Mouse (Mus musculus) embryonic facial prominence, embryonic 11.5 days (tissue): Measurements from ENCODE around the gene L3mbtl2. TPM values are rescaled to one million over a fixed set of nuclear protein-coding genes. Genes with fewer than 3 reads are reported as not detected.

Source experiments
- ATAC-seq: fragments of 200-750 bp; cut with Nextera tagmentation; replicated peaks from 2 replicates; pipeline ENCODE4 v1.8.0; 2017; ENCODE audit warnings: low read depth; ENCODE audit not compliant: insufficient number of reproducible peaks, low FRiP score, low TSS enrichment
- DNase-seq: peaks from one replicate; pipeline ENCODE4 v3.0.0-alpha.2; 2015; ENCODE audit warnings: low spot score
- H3K27ac ChIP-seq: fragments of 300-500 bp; sonication (generic); replicated peaks from 2 replicates; pipeline ENCODE4 v1.5.1; 2014; ENCODE audit warnings: mild to moderate bottlenecking, low read depth, low read length, control low read depth
- H3K27me3 ChIP-seq: fragments of 300-500 bp; sonication (generic); 2 replicates; pipeline ENCODE4 v1.6.1; 2014; ENCODE audit warnings: mild to moderate bottlenecking, low read length, moderate library complexity, mixed read lengths; ENCODE audit not compliant: control insufficient read depth, insufficient read depth
- H3K36me3 ChIP-seq: fragments of 300-500 bp; sonication (generic); replicated peaks from 2 replicates; pipeline ENCODE4 v1.6.1; 2014; ENCODE audit warnings: low read depth, mild to moderate bottlenecking, low read length, moderate library complexity, mixed read lengths; ENCODE audit not compliant: control insufficient read depth, insufficient read depth
- H3K4me1 ChIP-seq: fragments of 300-500 bp; sonication (generic); 2 replicates; pipeline ENCODE4 v1.6.1; 2014; ENCODE audit warnings: low read length, mixed read lengths; ENCODE audit not compliant: control insufficient read depth, insufficient read depth
- H3K4me2 ChIP-seq: fragments of 300-500 bp; sonication (generic); 2 replicates; pipeline ENCODE4 v1.6.1; 2014; ENCODE audit warnings: low read depth, mild to moderate bottlenecking, control low read depth, low read length, moderate library complexity
- H3K4me3 ChIP-seq: fragments of 300-500 bp; sonication (generic); 2 replicates; pipeline ENCODE4 v1.5.1; 2014; ENCODE audit warnings: low read depth, low read length, control low read depth
- H3K9ac ChIP-seq: fragments of 300-500 bp; sonication (generic); replicated peaks from 2 replicates; pipeline ENCODE4 v1.6.1; 2014; ENCODE audit warnings: mild to moderate bottlenecking, control low read depth, low read length
- H3K9me3 ChIP-seq: fragments of 300-500 bp; sonication (generic); replicated peaks from 2 replicates; pipeline ENCODE4 v1.6.1; 2016; ENCODE audit warnings: mild to moderate bottlenecking, low read length, inconsistent platforms, mixed read lengths; ENCODE audit not compliant: control insufficient read depth
- WGBS: fragments of 180-500 bp; shearing (Covaris S2); extraction: QIAGEN DNeasy Blood & Tissue Kit; methylation state at CpG from one replicate; pipeline ENCODE4 v1.1.7; 2014; 5-methylcytosine and 5-hydroxymethylcytosine counted together
- polyA plus RNA-seq: library from polyadenylated mRNA; unstranded; fragments of >200 nt; fragmentation: Nextera tagmentation; extraction: Ambion mirVana; gene quantifications from 2 replicates; pipeline ENCODE4 v1.2.1, GENCODE M21; 2014

The L3mbtl2 gene
- polyA plus RNA-seq, 1 experiment from 2014 or later = 21.3 TPM

DNA sequence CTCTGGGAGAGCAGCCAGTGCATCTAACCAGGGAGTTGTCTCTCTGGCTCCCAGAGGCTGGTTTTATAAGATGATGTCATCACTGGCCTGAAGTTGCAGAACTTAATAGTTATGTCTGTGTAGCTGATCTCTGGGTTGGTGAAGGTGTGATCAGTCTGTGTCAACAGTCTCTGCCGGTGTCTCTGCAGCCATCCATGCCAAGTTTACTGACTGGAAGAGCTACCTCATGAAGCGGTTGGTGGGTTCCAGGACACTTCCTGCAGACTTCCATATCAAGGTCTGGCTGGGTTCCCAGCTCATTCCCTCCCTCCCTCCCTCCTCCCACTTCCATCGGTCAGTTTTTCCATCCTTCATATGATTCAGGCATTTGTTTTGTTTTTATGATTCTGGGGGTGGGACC is 12.9 kb downstream of the L3mbtl2 start:
- no peak overlapping the region for H3K27ac ChIP-seq
- H3K4me3 ChIP-seq = no peak overlapping the region
- ATAC-seq (no peak), DNase-seq (no peak)
- H3K4me2 ChIP-seq = no peak overlapping the region
- H3K27me3 ChIP-seq = no peaks in the 10 kb centered on the region
- H3K9ac ChIP-seq = no peak overlapping the region
- no peaks in the 10 kb centered on the region for H3K4me1 ChIP-seq
- H3K36me3 ChIP-seq = no peaks in the 10 kb centered on the region; the same call in none of the 2 replicates
- whole genome bisulfite sequencing = 91% methylated on average over 3 of the region's 3 CpGs
- no peaks in the 10 kb centered on the region for H3K9me3 ChIP-seq

DNA sequence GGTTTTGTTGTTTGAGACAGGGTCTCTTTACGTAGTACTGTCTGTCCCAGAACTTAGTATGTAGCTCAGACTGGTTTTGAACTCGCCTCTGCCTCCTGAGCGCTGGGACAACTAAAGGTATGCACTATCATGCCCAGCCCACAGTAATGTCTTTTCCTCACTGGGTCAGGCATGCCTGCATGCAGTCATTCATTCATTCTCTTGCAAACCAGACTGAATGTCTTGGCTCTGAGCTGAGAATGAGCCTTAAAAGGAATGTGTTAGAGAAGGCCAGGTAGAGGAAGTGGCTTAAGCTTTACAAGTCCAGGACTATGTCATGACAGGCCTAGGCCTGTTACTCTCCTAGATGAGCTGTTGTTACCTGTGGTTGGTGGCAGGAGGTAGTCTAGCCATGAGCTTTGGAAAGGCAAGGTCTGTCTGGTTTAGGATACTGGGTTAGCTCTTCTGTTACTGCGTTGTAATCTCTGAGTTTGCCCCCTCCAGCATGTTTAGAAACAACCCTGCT is 16.7 kb downstream of the L3mbtl2 start:
- ATAC-seq (no peak), DNase-seq (no peak)
- WGBS = 95% methylated on average over 4 of the region's 4 CpGs
- H3K9ac ChIP-seq = no peak overlapping the region
- H3K36me3 ChIP-seq = peaks cover 4% of the 10 kb centered on the region
- no peaks in the 10 kb centered on the region for H3K27me3 ChIP-seq
- H3K4me1 ChIP-seq = no peaks in the 10 kb centered on the region
- H3K4me2 ChIP-seq = no peak overlapping the region
- H3K4me3 ChIP-seq = no peak overlapping the region
- no peaks in the 10 kb centered on the region for H3K9me3 ChIP-seq
- no peak overlapping the region for H3K27ac ChIP-seq

DNA sequence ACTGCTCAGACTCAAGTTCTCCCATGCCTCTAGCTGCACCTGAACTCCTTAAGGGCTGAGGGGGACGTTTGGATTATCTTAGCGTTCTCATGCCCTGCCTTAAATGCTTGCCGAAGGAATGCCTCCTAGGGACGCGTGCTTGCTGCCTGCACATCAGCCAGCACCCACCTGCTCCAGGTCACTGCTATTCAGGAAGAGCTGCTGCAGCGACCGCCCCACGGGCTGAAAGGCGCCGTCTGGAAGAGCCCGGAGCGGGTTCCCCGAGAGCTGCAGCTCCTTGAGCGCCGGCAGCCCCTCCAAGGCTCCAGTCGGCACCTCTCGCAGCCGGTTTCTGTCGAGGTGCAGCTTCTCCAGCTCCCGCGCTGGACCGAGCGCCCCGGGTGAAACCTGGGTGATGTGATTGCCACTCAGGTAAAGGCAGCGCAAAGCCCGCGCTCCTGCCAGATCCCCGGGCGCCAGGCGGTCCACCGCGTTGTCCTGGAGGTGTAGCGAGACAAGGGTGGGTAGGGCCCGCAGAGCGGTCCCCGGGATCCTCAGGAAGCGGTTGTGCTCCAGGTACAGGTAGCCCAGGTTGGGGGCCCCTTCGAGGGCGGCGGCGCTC is 29.8 kb downstream of the L3mbtl2 start:
- Histone ChIP-seq H3K27ac (no peak overlapping the region), H3K36me3 (no peaks in the 10 kb centered on the region), H3K9me3 (no peaks in the 10 kb centered on the region), H3K27me3 (peaks cover 32% of the 10 kb centered on the region), H3K4me2 (peak overlapping the region; percentile 99), H3K4me3 (peak overlapping the region; percentile 59), H3K9ac (peak overlapping the region; percentile 77), H3K4me1 (peaks cover 3% of the 10 kb centered on the region)
- DNase-seq (peak; percentile 7), ATAC-seq (no peak; the same call in 1 of the 2 replicates)
- WGBS = 4% methylated on average over 37 of the region's 41 CpGs

DNA sequence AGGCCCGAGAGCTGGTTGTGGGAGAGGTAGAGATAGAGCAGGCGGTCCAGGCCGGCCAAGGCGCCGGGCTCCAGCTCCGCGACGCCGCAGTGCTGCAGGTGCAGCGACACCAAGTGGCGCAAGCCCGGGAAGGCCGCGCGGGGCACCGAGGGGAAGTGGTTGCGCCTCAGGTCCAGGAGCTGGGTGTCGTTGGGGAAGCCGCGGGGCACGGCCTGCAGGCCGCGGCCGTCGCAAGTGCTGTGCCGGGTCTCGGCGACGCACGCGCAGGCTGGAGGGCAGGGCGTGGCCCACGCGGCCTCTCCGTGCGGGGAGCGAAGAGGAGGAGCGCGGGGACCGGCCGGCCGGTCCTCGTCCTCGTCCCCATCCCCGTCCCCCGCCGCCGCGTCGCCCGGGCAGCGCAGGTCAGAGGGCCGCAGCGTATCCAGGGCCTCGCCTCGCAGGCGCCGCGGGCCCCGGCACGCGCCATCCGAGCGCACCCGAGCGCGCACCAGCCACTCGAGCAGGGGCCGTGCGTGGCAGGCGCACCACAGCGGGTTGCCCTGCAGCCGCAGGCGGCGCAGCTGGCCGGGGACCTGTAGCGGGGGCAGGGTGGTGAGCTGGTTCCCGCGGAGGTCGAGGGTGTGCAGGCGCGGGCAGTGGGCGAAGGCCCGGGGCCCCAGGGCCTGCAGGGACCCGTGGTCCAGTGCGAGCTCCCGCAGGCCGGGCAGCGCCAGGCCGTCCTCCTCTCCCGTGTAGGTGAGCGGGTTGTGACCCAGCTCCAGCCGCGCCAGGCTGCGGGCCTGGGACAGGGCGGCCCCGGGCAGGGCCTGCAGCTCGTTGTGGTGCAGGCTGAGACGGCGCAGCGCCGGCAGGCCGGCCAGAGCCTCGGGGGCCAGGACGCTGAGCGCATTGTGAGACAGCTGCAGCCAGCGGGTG is 30.5 kb downstream of the L3mbtl2 start:
- H3K4me1 ChIP-seq = peaks cover 3% of the 10 kb centered on the region
- H3K36me3 ChIP-seq = no peaks in the 10 kb centered on the region
- peak overlapping the region; percentile 59 for H3K4me3 ChIP-seq
- H3K27ac ChIP-seq = 0 out of 2 replicates have a peak overlapping the region, but pooled peaks have one; percentile 28
- ATAC-seq = peak; percentile 78
- peaks cover 32% of the 10 kb centered on the region for H3K27me3 ChIP-seq
- peak overlapping the region; percentile 77 for H3K9ac ChIP-seq
- H3K4me2 ChIP-seq = peak overlapping the region; percentile 99
- no peaks in the 10 kb centered on the region for H3K9me3 ChIP-seq
- under 1% methylated on average over 82 of the region's 107 CpGs for WGBS
- peak; percentile 86 for DNase-seq

DNA sequence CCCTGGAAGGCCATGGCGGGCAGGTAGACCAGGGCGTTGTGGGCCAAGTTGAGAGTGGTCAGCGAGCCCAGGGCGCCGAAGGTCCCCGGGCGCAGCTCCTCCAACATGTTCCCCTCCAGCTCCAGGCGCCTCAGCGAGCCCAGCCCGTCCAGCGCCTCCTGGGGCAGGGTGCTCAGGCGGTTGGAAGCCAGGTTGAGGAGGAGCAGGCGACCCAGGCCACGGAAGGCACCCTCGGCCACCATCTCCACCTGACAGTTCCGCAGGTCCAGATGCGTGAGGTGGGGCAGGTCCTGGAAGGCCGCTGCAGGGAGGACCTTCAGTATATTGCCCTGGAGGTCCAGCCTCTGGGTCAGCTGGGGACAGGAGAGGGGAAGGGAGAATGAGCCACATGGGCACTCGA is 31.2 kb downstream of the L3mbtl2 start:
- no peak overlapping the region for H3K27ac ChIP-seq
- H3K27me3 ChIP-seq = peaks cover 32% of the 10 kb centered on the region
- 29% methylated on average over 19 of the region's 19 CpGs for WGBS

DNA sequence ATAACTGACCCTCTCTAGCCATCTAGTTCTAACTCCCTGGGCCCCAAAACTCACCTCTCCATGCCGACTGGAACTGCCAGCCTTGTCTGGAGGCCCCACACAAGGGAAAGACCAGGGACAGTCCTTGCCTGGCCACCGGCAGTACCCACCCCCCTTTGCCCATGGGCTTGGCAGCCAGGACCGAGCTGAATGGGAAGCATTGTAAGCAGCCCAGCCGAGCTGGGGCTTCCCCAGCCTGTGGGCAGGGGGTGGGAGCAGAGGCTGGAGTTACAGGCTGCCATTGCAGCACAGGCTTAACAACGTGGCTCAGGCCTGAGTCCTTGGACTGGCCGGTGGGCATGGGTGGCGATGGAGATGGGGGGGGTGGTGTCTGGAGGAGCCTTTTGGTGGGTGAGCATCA is 33.5 kb downstream of the L3mbtl2 start, which contains the start of gene Chadl:
TSS of gene Chadl (minus strand) at position 113 of the 400 bp plus-strand sequence.
- WGBS = 45% methylated on average over 7 of the region's 7 CpGs
- DNase-seq (no peak), ATAC-seq (no peak)
- Histone ChIP-seq H3K4me3 (no peak within 1 kb of the TSS), H3K27ac (no peak within 1 kb of the TSS), H3K36me3 (no peaks in the 10 kb centered on the region; the same call in 1 of the 2 replicates), H3K27me3 (peaks cover 29% of the 10 kb centered on the region), H3K4me2 (no peak within 1 kb of the TSS), H3K4me1 (peaks cover 3% of the 10 kb centered on the region), H3K9me3 (no peaks in the 10 kb centered on the region), H3K9ac (no peak within 1 kb of the TSS)

More for the DNA sequence above, 31.2 kb downstream of the L3mbtl2 start:
- DNase-seq (no peak), ATAC-seq (no peak)
- H3K4me1 ChIP-seq = peaks cover 3% of the 10 kb centered on the region
- peak overlapping the region; percentile 99 for H3K4me2 ChIP-seq
- H3K4me3 ChIP-seq = peak overlapping the region; percentile 59
- H3K9me3 ChIP-seq = no peaks in the 10 kb centered on the region
- H3K36me3 ChIP-seq = no peaks in the 10 kb centered on the region
- peak overlapping the region; percentile 77 for H3K9ac ChIP-seq

DNA sequence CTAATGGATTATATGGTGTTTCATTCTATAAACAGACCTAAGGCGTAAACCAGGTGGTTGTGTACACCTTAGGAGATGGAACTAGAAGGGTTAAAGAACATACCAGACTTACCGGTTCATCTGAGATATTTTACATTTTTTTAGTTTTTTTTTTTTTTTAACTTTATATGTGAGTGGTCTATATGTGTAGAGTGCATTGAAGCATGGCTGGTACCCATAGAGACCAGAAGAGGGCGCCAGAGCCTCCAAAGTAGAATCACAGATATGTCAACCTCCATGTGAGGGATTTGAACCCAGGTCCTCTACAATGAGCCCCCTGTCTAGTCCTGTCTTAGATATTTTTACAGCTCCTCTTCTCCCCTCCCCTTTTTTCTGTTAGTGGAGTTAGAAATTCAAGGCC is 34.2 kb downstream of the L3mbtl2 start:
- ATAC-seq = no peak
- H3K27me3 ChIP-seq = peaks cover 23% of the 10 kb centered on the region
- no peaks in the 10 kb centered on the region for H3K9me3 ChIP-seq
- WGBS = 48% methylated on average over 3 of the region's 3 CpGs
- no peak overlapping the region for H3K9ac ChIP-seq
- peak; percentile 66 for DNase-seq
- peaks cover 3% of the 10 kb centered on the region for H3K4me1 ChIP-seq
- H3K4me2 ChIP-seq = no peak overlapping the region
- H3K4me3 ChIP-seq = no peak overlapping the region
- H3K27ac ChIP-seq = no peak overlapping the region
- H3K36me3 ChIP-seq = no peaks in the 10 kb centered on the region; the same call in 1 of the 2 replicates
